Mouse (Mus musculus) spleen, postnatal 14 days (tissue): ENCODE results near the gene Dpm3.

Source experiments
- DNase-seq, 2 experiments: peaks; one replicate each; pipeline ENCODE4 v3.0.0; 2021 to 2022; ENCODE audit warnings: low spot score in 2 of 2

Gene Dpm3

DNA sequence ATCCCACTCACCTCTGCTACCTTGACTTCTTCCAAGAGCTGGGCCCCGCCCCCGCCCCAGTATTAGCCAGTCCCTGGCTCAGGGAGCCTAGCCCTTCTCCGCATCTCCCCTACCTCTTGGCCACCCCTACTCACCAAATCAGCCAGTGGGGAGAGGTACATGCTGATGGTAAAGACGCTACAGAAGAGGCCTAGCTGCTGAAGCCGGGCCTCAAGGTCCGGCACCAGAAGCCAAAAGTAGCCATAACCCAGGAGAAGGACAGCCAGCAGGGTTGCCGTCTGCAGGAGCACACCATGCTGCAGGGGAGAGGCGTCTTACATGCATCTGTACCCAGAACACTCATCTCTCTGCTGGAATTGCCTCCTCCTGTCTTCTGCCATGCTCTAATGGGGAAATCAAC is 9.8 kb downstream of the Dpm3 start:
- DNase-seq: no peak

- peak; percentile 65 to 75 for DNase-seq
Measured at GRCm38 (mm10) chr3:89270051-89270755, 11.0 kb downstream of the Dpm3 start, which contains the start of gene Slc50a1. Slc50a1 (minus strand) TSS chr3:89270570.

DNA sequence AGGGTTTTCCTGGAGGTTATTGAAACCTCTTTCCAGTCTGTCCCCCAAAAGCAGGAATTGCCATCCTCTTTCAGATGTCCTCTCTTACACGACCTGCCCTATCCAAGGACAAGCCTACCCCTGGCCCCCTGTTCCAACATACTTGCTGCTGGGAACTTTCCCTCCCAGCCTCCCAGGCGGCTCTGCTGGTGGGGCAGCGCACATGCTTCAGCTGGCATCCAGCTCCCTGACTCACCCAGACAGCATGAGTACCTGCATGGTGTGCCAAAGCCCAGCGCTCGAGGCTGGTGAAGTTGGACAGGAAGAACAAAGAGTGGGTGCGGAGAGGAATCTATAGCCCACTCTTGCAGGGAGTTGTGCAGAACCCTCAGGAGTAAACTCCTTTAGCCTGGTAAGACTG is 11.7 kb downstream of the Dpm3 start:
- no peak for DNase-seq

- DNase-seq: no peak
Measured at GRCm38 (mm10) chr3:89271760-89272159, 12.6 kb downstream of the Dpm3 start.

DNA sequence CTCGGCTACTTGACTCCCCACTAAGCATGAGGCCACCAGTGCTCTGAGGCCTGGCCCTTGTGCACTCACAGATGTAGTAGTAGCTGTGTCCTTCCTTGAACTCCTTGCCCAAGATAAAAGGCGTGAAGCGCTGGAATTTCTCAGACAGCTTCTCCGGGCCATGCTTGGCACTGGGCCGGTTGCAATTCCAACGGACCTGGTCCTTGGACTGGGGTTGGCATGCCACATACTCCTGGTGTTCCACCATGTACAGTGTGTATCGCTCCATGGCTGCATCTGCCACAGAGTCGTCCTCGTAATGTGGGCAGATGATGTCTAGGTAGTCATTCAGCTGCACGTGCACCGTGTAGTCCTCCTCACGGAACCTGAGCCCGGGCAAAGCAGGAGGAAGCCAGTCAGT is 16.9 kb downstream of the Dpm3 start:
- DNase-seq: no peak

GRCm38 (mm10) chr3:89277281-89278021 is 18.3 kb downstream of the Dpm3 start:
- no peak for DNase-seq

DNA sequence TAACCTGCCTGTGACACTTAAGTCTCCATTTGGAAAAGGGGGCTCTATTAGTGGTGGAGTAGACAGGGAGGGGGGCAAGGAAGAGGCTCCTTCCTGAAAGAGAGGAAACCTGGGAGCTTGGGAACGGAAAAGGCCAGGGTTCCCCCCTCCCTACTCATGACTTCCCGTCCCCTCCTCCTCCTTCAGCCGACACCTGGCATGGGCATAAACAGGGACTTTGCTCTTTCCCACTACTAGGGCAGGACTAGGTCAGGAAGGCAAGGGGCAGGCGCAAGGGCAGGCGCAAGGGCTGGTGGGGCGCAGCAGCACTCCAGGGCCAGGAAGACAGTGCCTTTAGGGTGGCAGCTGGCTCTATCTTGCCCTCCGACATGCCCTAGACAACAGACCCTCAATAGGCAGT is 18.9 kb downstream of the Dpm3 start:
- no peak for DNase-seq

DNA sequence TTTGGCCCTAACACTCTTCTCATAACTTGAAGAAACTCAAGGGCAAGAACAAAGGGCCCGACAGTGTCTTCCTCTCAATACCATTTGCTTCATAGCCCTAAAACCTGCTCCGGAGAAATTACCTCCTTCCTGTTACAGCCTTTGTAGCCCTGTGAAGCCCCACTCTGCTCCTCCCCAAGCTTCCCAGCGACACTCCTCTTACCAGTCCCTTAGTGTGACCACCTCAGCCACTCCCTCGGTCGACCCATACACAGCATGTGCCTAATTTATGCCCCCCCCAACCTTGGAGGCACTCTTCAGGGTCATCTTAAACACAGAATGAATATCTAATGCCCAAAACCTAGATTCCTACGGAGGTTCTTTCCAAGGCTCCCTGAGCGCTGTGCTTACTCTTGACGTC is 19.5 kb downstream of the Dpm3 start:
- no peak for DNase-seq

GRCm38 (mm10) chr3:89279153-89279890 is 20.2 kb downstream of the Dpm3 start:
- peak in 1 of 2 experiments; percentile 36 for DNase-seq

DNA sequence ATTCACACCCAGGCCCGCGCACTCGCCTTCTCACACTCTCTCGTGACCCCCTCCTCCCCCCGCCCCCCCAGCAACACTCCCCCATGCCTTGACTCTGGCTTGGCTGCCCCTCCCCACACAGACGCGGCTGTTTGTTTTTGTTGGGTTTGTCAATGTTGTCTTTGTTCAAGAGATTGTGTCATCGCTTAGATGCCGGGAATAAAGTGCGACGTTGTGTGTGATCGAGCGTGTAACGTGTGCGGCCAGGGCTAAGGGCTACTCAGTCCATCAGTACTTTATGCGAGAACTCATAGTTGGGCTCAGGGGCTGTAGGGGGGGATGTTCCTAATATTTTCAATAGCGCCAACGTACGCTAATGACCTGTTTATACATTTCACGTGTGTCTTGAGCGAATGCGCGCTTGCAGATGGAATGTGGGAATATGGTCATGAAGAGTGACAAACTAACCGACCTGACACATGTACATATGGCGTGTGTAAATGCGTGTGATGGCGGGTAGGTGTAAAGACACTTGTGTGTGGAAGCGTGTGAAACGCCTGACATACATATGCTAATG is 21.0 kb downstream of the Dpm3 start:
- no peak for DNase-seq

- DNase-seq: no peak
Measured at GRCm38 (mm10) chr3:89280606-89281511, 21.7 kb downstream of the Dpm3 start, which contains the start of gene Efna1. Efna1 (minus strand) TSS chr3:89281142.

GRCm38 (mm10) chr3:89281579-89282290 is 22.6 kb downstream of the Dpm3 start:
- DNase-seq: peak; percentile 57 to 77

DNA sequence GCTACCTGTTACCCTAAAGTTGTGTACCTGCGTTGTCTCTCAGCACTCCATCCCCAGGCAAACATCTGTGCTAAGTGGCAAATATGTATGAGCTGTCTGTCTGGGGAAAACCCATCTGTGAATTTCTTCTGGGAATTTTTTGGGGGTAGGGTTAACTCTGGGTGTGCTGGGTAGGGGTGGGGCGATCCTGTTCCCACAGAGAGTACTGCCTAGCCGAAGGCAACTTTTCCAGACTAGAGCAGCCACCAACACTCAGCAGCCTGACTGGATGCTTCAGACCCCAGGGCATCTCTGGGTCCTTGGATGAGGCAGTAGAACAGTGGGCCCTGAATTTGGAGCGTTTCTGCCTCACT is 23.1 kb downstream of the Dpm3 start:
- no peak for DNase-seq

DNA sequence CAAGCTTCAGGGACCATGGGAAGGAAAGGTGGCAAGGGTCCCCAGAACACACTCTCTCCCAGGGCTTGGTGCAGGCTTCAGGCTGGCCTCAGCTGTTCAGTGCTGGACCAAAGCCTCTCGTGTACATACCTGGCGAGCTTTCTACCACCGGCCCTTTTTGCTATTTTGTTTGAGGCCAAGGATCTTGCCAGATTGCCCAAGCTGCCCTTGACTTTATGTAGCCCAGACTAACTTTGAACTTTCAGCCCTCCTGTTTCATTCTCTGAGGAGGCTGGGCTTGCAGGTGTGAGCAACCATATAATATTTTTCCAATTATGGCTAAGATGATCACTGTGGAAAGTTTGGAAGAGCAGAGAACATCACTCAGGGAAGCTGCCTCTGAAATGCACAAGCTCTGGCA is 25.1 kb downstream of the Dpm3 start:
- no peak for DNase-seq

- no peak for DNase-seq
Measured at GRCm38 (mm10) chr3:89285526-89285925, 26.4 kb downstream of the Dpm3 start.

GRCm38 (mm10) chr3:89287286-89287685 is 28.1 kb downstream of the Dpm3 start:
- DNase-seq: no peak

DNA sequence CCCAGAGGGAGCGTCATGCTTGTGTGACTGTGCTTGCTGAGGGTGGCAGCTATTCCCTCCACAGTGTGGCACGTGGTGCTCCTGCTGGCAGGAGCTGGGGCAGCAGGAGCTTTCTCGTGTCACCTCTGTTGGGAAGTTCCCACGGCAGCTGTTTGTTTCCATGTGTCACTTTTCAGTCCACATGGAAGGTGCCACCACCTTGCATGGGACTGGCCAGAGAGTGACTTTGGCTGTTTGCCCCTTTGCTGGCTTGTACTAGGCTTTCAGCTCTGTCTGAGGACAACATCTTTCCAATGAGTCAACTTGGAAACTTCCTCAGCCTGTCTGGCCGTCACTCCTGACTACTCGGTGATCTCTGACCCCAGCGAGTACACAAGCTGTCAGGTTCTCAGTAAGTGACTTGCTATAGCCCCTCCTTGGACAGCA is 29.4 kb downstream of the Dpm3 start:
- DNase-seq: no peak

DNA sequence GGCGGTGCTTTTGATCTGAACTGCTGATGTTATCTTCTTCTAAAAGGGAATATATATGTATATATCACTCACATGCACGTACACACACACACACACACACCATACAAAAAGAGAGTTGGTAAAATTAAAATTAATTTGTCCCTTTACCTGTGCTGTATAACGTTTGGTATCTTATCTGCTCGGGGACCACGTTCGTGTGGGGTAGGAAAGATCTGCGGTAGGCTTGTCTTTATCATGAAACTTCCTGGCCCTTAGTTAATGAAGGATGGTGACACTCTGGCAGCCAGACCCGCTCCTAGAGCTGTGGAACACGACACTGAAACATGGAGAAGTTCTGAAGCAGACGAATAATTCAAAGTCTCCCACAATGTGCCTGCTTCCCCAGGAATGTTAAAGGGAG is 32.7 kb downstream of the Dpm3 start:
- no peak for DNase-seq

DNA sequence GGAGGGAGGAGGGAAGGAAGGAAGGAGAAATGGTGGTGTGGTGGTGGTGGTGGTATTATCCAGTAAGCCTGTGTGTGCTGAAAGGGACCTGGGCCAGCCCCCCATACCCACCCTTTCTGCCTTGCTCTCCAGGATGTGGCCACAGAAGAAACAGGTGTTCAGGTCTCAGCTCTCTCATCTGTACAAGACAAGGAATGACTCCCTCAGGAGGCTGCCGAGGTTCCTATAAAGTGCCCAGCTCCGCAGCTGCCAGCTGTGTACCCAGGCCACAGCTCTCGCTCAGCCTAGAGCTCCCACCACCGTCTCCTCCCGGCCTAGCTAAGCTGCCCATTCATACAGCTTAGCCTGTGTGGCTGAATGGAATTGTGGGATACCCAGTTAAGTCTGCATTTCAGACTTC is 33.1 kb downstream of the Dpm3 start:
- DNase-seq: no peak

DNA sequence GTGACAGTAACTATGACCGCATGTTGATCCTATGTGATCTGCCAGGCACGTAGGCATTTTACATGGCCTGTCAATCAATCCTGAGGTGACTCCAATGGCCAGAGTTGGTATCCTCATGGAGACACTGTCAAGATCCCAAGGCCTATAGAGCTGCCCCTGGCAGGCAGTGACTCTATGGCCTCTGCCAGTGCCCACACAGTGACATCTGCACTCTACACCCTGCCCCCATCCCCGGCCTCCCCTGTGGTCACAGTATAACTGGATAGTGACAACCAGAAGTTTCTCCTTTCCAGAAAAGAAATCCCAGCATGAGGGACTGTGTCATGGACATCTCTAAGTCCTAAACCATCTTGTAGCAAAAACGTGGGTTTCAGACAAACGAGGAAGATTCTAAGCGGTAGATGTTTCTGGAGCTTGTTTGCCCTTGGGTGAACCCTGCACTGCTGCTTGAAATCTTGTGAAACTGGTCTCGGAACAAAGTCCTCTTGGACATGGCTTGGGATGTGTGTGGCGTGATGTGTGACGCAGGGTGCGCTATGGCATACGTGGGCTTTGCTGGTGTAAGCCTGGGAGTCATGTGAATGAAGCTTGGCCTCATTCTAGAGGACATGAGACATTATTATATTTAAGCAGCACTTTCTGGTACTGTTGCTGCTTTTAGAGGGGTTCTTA is 34.2 kb downstream of the Dpm3 start:
- no peak for DNase-seq
